Mouse (Mus musculus) hindbrain, postnatal 0 days (tissue): ENCODE data around the gene Smbd1. TPM values are rescaled to one million over a fixed set of nuclear protein-coding genes. Genes with fewer than 3 reads are reported as not detected.

Source experiments
- ATAC-seq: fragments of 200-750 bp; cut with Nextera tagmentation; 2 replicates; pipeline ENCODE4 v1.8.0; 2017; ENCODE audit warnings: mild to moderate bottlenecking, moderate TSS enrichment, moderate library complexity
- DNase-seq: peaks from one replicate; pipeline ENCODE4 v3.0.0-alpha.2; 2015; ENCODE audit warnings: low spot score
- H3K27ac ChIP-seq: fragments of 300-500 bp; sonication (generic); 2 replicates; pipeline ENCODE4 v1.5.1; 2014; ENCODE audit warnings: mild to moderate bottlenecking
- H3K27me3 ChIP-seq: fragments of 300-500 bp; sonication (generic); 2 replicates; pipeline ENCODE4 v1.6.1; 2014; ENCODE audit warnings: low read length, mixed read lengths; ENCODE audit not compliant: insufficient read depth
- H3K36me3 ChIP-seq: fragments of 300-500 bp; sonication (generic); 2 replicates; pipeline ENCODE4 v1.6.1; 2014; ENCODE audit warnings: low read length, mixed read lengths; ENCODE audit not compliant: insufficient read depth
- H3K4me1 ChIP-seq: fragments of 300-500 bp; sonication (generic); 2 replicates; pipeline ENCODE4 v1.6.1; 2014; ENCODE audit warnings: antibody characterized with exemption, low read length, mixed read lengths; ENCODE audit not compliant: insufficient read depth
- H3K4me2 ChIP-seq: fragments of 300-500 bp; sonication (generic); 2 replicates; pipeline ENCODE4 v1.6.1; 2014; ENCODE audit warnings: low read depth, mild to moderate bottlenecking, low read length, moderate library complexity, mixed read lengths
- H3K4me3 ChIP-seq: fragments of 300-500 bp; sonication (generic); 2 replicates; pipeline ENCODE4 v1.5.1; 2014; ENCODE audit warnings: low read length
- H3K9ac ChIP-seq: fragments of 300-500 bp; sonication (generic); replicated peaks from 2 replicates; pipeline ENCODE4 v1.6.1; 2014; ENCODE audit warnings: mild to moderate bottlenecking, low read length, moderate library complexity, mixed read lengths
- H3K9me3 ChIP-seq: fragments of 300-500 bp; sonication (generic); 2 replicates; pipeline ENCODE4 v1.6.1; 2016; ENCODE audit warnings: low read length, mixed read lengths
- CTCF ChIP-seq: IDR thresholded peaks from 2 replicates; pipeline ENCODE4 v1.5.1; 2016; ENCODE audit warnings: antibody characterized with exemption, control low read depth, low read depth
- WGBS: fragments of 180-500 bp; shearing (Covaris S2); extraction: QIAGEN DNeasy Blood & Tissue Kit; methylation state at CpG from one replicate; pipeline ENCODE4 v1.1.7; 2014; 5-methylcytosine and 5-hydroxymethylcytosine counted together
- polyA plus RNA-seq: library from polyadenylated mRNA; unstranded; fragments of >200 nt; fragmentation: Nextera tagmentation; extraction: Ambion mirVana; gene quantifications from 2 replicates; pipeline ENCODE4 v1.2.1, GENCODE M21; 2015
- total RNA-seq: library from RNA; depleted of rRNA; stranded (reverse); fragments of >200 nt; gene quantifications from 2 replicates; pipeline ENCODE4 v1.2.3, GENCODE M21; 2014; rRNA removed

Gene Smbd1
- total and polyA plus RNA-seq, 2 experiments from 2014 or later: not detected

- no peak overlapping the region for H3K4me2 ChIP-seq
These were observed 26.8 kb downstream of the Smbd1 start for GRCm38 (mm10) chr16:32783324-32784062.

GRCm38 (mm10) chr16:32778956-32779355 lies 31.3 kb downstream of the Smbd1 start:
- no peaks in the 10 kb centered on the region for H3K4me1 ChIP-seq
- 50% methylated on average over 8 of the region's 8 CpGs for WGBS
- H3K9me3 ChIP-seq: no peaks in the 10 kb centered on the region
- no peak overlapping the region for H3K9ac ChIP-seq
- ATAC-seq: no peak
- DNase-seq: no peak
- no peaks in the 10 kb centered on the region for H3K36me3 ChIP-seq
- H3K27ac ChIP-seq: no peak overlapping the region
- H3K4me2 ChIP-seq: no peak overlapping the region
- H3K27me3 ChIP-seq: no peaks in the 10 kb centered on the region
- TF ChIP-seq CTCF: no peak
- no peak overlapping the region for H3K4me3 ChIP-seq

More at GRCm38 (mm10) chr16:32783324-32784062, 26.8 kb downstream of the Smbd1 start:
- peak; percentile 22 for DNase-seq
- no peaks in the 10 kb centered on the region for H3K4me1 ChIP-seq
- no peak; the same call in 1 of the 2 replicates for ATAC-seq
- no peak overlapping the region for H3K27ac ChIP-seq
- H3K27me3 ChIP-seq: no peaks in the 10 kb centered on the region
- H3K36me3 ChIP-seq: no peaks in the 10 kb centered on the region
- WGBS: 34% methylated on average over 5 of the region's 5 CpGs
- TF ChIP-seq CTCF: no peak
- H3K4me3 ChIP-seq: no peak overlapping the region
- no peaks in the 10 kb centered on the region for H3K9me3 ChIP-seq
- H3K9ac ChIP-seq: no peak overlapping the region

- H3K36me3 ChIP-seq: no peaks in the 10 kb centered on the region
- no peak overlapping the region for H3K4me3 ChIP-seq
- DNase-seq (no peak), ATAC-seq (no peak)
- H3K9me3 ChIP-seq: no peaks in the 10 kb centered on the region
- H3K9ac ChIP-seq: no peak overlapping the region
- no peak overlapping the region for H3K27ac ChIP-seq
- no peak for TF ChIP-seq CTCF
- H3K4me2 ChIP-seq: no peak overlapping the region
- WGBS: 88% methylated on average over 10 of the region's 10 CpGs
- H3K27me3 ChIP-seq: no peaks in the 10 kb centered on the region
- no peaks in the 10 kb centered on the region for H3K4me1 ChIP-seq
These were observed 33.6 kb downstream of the Smbd1 start for GRCm38 (mm10) chr16:32776676-32777075.

GRCm38 (mm10) chr16:32766904-32767303 lies 43.4 kb downstream of the Smbd1 start:
- 94% methylated on average over 7 of the region's 7 CpGs for WGBS
- DNase-seq (no peak), ATAC-seq (no peak)
- no peak for TF ChIP-seq CTCF
- no peak overlapping the region for H3K4me2 ChIP-seq
- no peaks in the 10 kb centered on the region for H3K36me3 ChIP-seq
- H3K4me1 ChIP-seq: no peaks in the 10 kb centered on the region
- no peaks in the 10 kb centered on the region for H3K9me3 ChIP-seq
- H3K27me3 ChIP-seq: no peaks in the 10 kb centered on the region
- H3K9ac ChIP-seq: no peak overlapping the region
- no peak overlapping the region for H3K4me3 ChIP-seq
- no peak overlapping the region for H3K27ac ChIP-seq

- no peaks in the 10 kb centered on the region for H3K4me1 ChIP-seq
- DNase-seq (no peak), ATAC-seq (no peak)
- no peak overlapping the region for H3K4me3 ChIP-seq
- H3K9ac ChIP-seq: no peak overlapping the region
- TF ChIP-seq CTCF: no peak
- no peaks in the 10 kb centered on the region for H3K9me3 ChIP-seq
- no peak overlapping the region for H3K27ac ChIP-seq
- no peak overlapping the region for H3K4me2 ChIP-seq
- 72% methylated on average over 6 of the region's 6 CpGs for WGBS
- no peaks in the 10 kb centered on the region for H3K36me3 ChIP-seq
- H3K27me3 ChIP-seq: no peaks in the 10 kb centered on the region
These were observed 45.3 kb downstream of the Smbd1 start for GRCm38 (mm10) chr16:32764961-32765360.

GRCm38 (mm10) chr16:32764550-32764949 lies 45.7 kb downstream of the Smbd1 start:
- DNase-seq: no peak
- Histone ChIP-seq H3K4me1 (no peaks in the 10 kb centered on the region), H3K9ac (no peak overlapping the region), H3K4me3 (no peak overlapping the region), H3K4me2 (no peak overlapping the region), H3K9me3 (no peaks in the 10 kb centered on the region), H3K27me3 (no peaks in the 10 kb centered on the region), H3K36me3 (no peaks in the 10 kb centered on the region), H3K27ac (no peak overlapping the region)
- WGBS: 82% methylated on average over 2 of the region's 2 CpGs
- ATAC-seq: no peak
- no peak for TF ChIP-seq CTCF

Other genes starting within 250 kb of the Smbd1 start
- 51.9 and 56.3 TPM in 2 replicates for gene Tfrc, start 201.6 kb downstream of the Smbd1 start, total RNA-seq
- gene Tfrc, start 201.6 kb downstream of the Smbd1 start, polyA plus RNA-seq: 38.3 and 40.0 TPM in 2 replicates
- 78.2 and 90.5 TPM in 2 replicates for gene Tnk2, start 166.6 kb downstream of the Smbd1 start, total RNA-seq
- gene Tnk2, start 166.6 kb downstream of the Smbd1 start, polyA plus RNA-seq: 18.6 and 19.2 TPM in 2 replicates
- gene Muc4, start 74.6 kb downstream of the Smbd1 start, total RNA-seq: not detected in 2 replicates
- not detected in 2 replicates for gene Muc4, start 74.6 kb downstream of the Smbd1 start, polyA plus RNA-seq
- not detected in 2 replicates for gene Muc20, start 13.0 kb downstream of the Smbd1 start, total RNA-seq
- gene Muc20, start 13.0 kb downstream of the Smbd1 start, polyA plus RNA-seq: not detected in 2 replicates
- gene Fyttd1, start 67.0 kb upstream of the Smbd1 start, total RNA-seq: 51.0 and 78.1 TPM in 2 replicates
- gene Fyttd1, start 67.0 kb upstream of the Smbd1 start, polyA plus RNA-seq: 120 and 127 TPM in 2 replicates
- gene Rubcn, start 67.3 kb upstream of the Smbd1 start, total RNA-seq: 74.2 and 89.7 TPM in 2 replicates
- 21.6 and 21.7 TPM in 2 replicates for gene Rubcn, start 67.3 kb upstream of the Smbd1 start, polyA plus RNA-seq
- gene Lrch3, start 103.6 kb upstream of the Smbd1 start, total RNA-seq: 28.0 and 44.3 TPM in 2 replicates
- gene Lrch3, start 103.6 kb upstream of the Smbd1 start, polyA plus RNA-seq: 26.7 and 27.4 TPM in 2 replicates
- gene Iqcg, start 245.7 kb upstream of the Smbd1 start, total RNA-seq: 2.0 and 5.7 TPM in 2 replicates
- gene Iqcg, start 245.7 kb upstream of the Smbd1 start, polyA plus RNA-seq: 4.8 and 5.9 TPM in 2 replicates
- 473 and 560 TPM in 2 replicates for gene Rpl35a, start 246.0 kb upstream of the Smbd1 start, total RNA-seq
- gene Rpl35a, start 246.0 kb upstream of the Smbd1 start, polyA plus RNA-seq: 486 and 490 TPM in 2 replicates